Mouse (Mus musculus) cortical plate, adult 2 months (tissue): ENCODE data around the gene Mrpl10. TPM values are rescaled to one million over a fixed set of nuclear protein-coding genes. Genes with fewer than 3 reads are reported as not detected.

ENCODE experiments used
- H3K27ac ChIP-seq: fragments of 200-500 bp; 2 replicates; pipeline ENCODE4 v1.5.1; 2012; ENCODE audit warnings: low read length, control low read depth, inconsistent platforms; ENCODE audit not compliant: insufficient read depth
- H3K4me1 ChIP-seq: fragments of 200-500 bp; 2 replicates; pipeline ENCODE4 v1.6.1; 2011; ENCODE audit warnings: low read length; ENCODE audit not compliant: control insufficient read depth, insufficient read depth
- H3K4me3 ChIP-seq: fragments of 200-500 bp; 2 replicates; pipeline ENCODE4 v1.5.1; 2011; ENCODE audit warnings: mild to moderate bottlenecking, low read length, control low read depth; ENCODE audit not compliant: insufficient read depth
- CTCF ChIP-seq: fragments of 200-500 bp; IDR thresholded peaks from 2 replicates; pipeline ENCODE4 v1.5.1; 2011; ENCODE audit warnings: mild to moderate bottlenecking, control low read depth, low read length; ENCODE audit not compliant: insufficient read depth; ENCODE audit errors: extremely low read depth
- POLR2A ChIP-seq: fragments of 200-500 bp; IDR thresholded peaks from 2 replicates; pipeline ENCODE4 v1.6.1; 2011; ENCODE audit warnings: mild to moderate bottlenecking, low read length, control low read depth; ENCODE audit not compliant: insufficient read depth; ENCODE audit errors: extremely low read depth
- polyA plus RNA-seq: library from polyadenylated mRNA; depleted of rRNA; stranded (reverse); fragments of >200 nt; gene quantifications from 2 replicates; pipeline ENCODE4 v1.2.3, GENCODE M21; 2012

The Mrpl10 gene
- polyA plus RNA-seq, 1 experiment = 67.7 TPM

- TF ChIP-seq CTCF (no peak), POLR2A (no peak)
- H3K4me3 ChIP-seq = no peak overlapping the region
- H3K27ac ChIP-seq = no peak overlapping the region
- no peaks in the 10 kb centered on the region for H3K4me1 ChIP-seq
Measured at GRCm38 (mm10) chr11:97009198-97009790, 32.1 kb upstream of the Mrpl10 start.

GRCm38 (mm10) chr11:97013121-97013670, 28.2 kb upstream of the Mrpl10 start, which contains the start of gene Sp6:
Gene Sp6, plus strand, starts transcription at chr11:97013394.
- Histone ChIP-seq H3K4me1 (no peaks in the 10 kb centered on the region), H3K4me3 (no peak within 1 kb of the TSS), H3K27ac (no peak within 1 kb of the TSS)
- TF ChIP-seq CTCF (no peak), POLR2A (no peak)

- no peak overlapping the region for H3K27ac ChIP-seq
- H3K4me1 ChIP-seq = no peaks in the 10 kb centered on the region
- H3K4me3 ChIP-seq = no peak overlapping the region
- TF ChIP-seq CTCF = no peak
- no peak for TF ChIP-seq POLR2A
Measured at GRCm38 (mm10) chr11:97017696-97018582, 23.4 kb upstream of the Mrpl10 start.

GRCm38 (mm10) chr11:97018583-97019344, 22.6 kb upstream of the Mrpl10 start:
- TF ChIP-seq POLR2A = no peak
- no peak for TF ChIP-seq CTCF
- Histone ChIP-seq H3K4me1 (no peaks in the 10 kb centered on the region), H3K4me3 (no peak overlapping the region), H3K27ac (no peak overlapping the region)

- no peak overlapping the region for H3K27ac ChIP-seq
- H3K4me1 ChIP-seq = no peaks in the 10 kb centered on the region
- TF ChIP-seq POLR2A (no peak), CTCF (no peak)
- no peak overlapping the region for H3K4me3 ChIP-seq
Measured at GRCm38 (mm10) chr11:97019345-97019708, 22.0 kb upstream of the Mrpl10 start.

- H3K27ac ChIP-seq = no peak overlapping the region
- no peak for TF ChIP-seq CTCF
- no peak for TF ChIP-seq POLR2A
- H3K4me3 ChIP-seq = no peak overlapping the region; the same call in 1 of the 2 replicates
- H3K4me1 ChIP-seq = no peaks in the 10 kb centered on the region
Measured at GRCm38 (mm10) chr11:97021121-97021765, 20.1 kb upstream of the Mrpl10 start.

GRCm38 (mm10) chr11:97021873-97022484, 19.4 kb upstream of the Mrpl10 start:
- no peaks in the 10 kb centered on the region for H3K4me1 ChIP-seq
- H3K27ac ChIP-seq = no peak overlapping the region
- peak; percentile 61 for TF ChIP-seq CTCF
- no peak for TF ChIP-seq POLR2A
- H3K4me3 ChIP-seq = peak overlapping the region; percentile 42

GRCm38 (mm10) chr11:97024977-97025376, 16.4 kb upstream of the Mrpl10 start:
- Histone ChIP-seq H3K4me1 (no peaks in the 10 kb centered on the region), H3K4me3 (no peak overlapping the region), H3K27ac (no peak overlapping the region)
- TF ChIP-seq CTCF = no peak
- TF ChIP-seq POLR2A = no peak
